Mouse (Mus musculus) heart, embryonic 11.5 days (tissue): ENCODE measurements around the gene Alox12b. TPM values are rescaled to one million over a fixed set of nuclear protein-coding genes. Genes with fewer than 3 reads are reported as not detected.
A peak's percentile ranks its signal among the peaks of the same experiment; 100 is the strongest.

ENCODE experiments used
- ATAC-seq: fragments of 200-750 bp; cut with Nextera tagmentation; replicated peaks from 2 replicates; pipeline ENCODE4 v1.8.0; 2017; ENCODE audit warnings: moderate library complexity; ENCODE audit not compliant: insufficient number of reproducible peaks, low FRiP score, low TSS enrichment
- H3K27ac ChIP-seq: fragments of 300-500 bp; sonication (generic); 2 replicates; pipeline ENCODE4 v1.5.1; 2014; ENCODE audit warnings: mild to moderate bottlenecking, low read depth, low read length
- H3K27me3 ChIP-seq: fragments of 300-500 bp; sonication (generic); 2 replicates; pipeline ENCODE4 v1.6.1; 2014; ENCODE audit warnings: mild to moderate bottlenecking, low read length, mixed read lengths; ENCODE audit not compliant: control insufficient read depth, insufficient read depth
- H3K36me3 ChIP-seq: fragments of 300-500 bp; sonication (generic); 2 replicates; pipeline ENCODE4 v1.6.1; 2014; ENCODE audit warnings: mild to moderate bottlenecking, low read length, moderate library complexity, mixed read lengths; ENCODE audit not compliant: control insufficient read depth, insufficient read depth
- H3K4me1 ChIP-seq: fragments of 300-500 bp; sonication (generic); 2 replicates; pipeline ENCODE4 v1.6.1; 2014; ENCODE audit warnings: low read length; ENCODE audit not compliant: control insufficient read depth, insufficient read depth
- H3K4me2 ChIP-seq: fragments of 300-500 bp; sonication (generic); 2 replicates; pipeline ENCODE4 v1.6.1; 2014; ENCODE audit warnings: mild to moderate bottlenecking, moderate library complexity
- H3K4me3 ChIP-seq: fragments of 300-500 bp; sonication (generic); 2 replicates; pipeline ENCODE4 v1.5.1; 2014; ENCODE audit warnings: low read depth, low read length
- H3K9ac ChIP-seq: fragments of 300-500 bp; sonication (generic); 2 replicates; pipeline ENCODE4 v1.6.1; 2014; ENCODE audit warnings: mild to moderate bottlenecking, low read depth, low read length, moderate library complexity
- H3K9me3 ChIP-seq: fragments of 300-500 bp; sonication (generic); replicated peaks from 2 replicates; pipeline ENCODE4 v1.6.1; 2016; ENCODE audit warnings: low read length; ENCODE audit not compliant: control insufficient read depth
- WGBS: fragments of 180-500 bp; shearing (Covaris S2); extraction: QIAGEN DNeasy Blood & Tissue Kit; methylation state at CpG from one replicate; pipeline ENCODE4 v1.1.7; 2014; ENCODE audit not compliant: insufficient replicate concordance; 5-methylcytosine and 5-hydroxymethylcytosine counted together
- polyA plus RNA-seq: library from polyadenylated mRNA; unstranded; fragments of >200 nt; fragmentation: Nextera tagmentation; extraction: Ambion mirVana; gene quantifications from 2 replicates; pipeline ENCODE4 v1.2.1, GENCODE M21; 2014

Alox12b gene
- polyA plus RNA-seq, 1 experiment from 2014 or later = not detected

DNA sequence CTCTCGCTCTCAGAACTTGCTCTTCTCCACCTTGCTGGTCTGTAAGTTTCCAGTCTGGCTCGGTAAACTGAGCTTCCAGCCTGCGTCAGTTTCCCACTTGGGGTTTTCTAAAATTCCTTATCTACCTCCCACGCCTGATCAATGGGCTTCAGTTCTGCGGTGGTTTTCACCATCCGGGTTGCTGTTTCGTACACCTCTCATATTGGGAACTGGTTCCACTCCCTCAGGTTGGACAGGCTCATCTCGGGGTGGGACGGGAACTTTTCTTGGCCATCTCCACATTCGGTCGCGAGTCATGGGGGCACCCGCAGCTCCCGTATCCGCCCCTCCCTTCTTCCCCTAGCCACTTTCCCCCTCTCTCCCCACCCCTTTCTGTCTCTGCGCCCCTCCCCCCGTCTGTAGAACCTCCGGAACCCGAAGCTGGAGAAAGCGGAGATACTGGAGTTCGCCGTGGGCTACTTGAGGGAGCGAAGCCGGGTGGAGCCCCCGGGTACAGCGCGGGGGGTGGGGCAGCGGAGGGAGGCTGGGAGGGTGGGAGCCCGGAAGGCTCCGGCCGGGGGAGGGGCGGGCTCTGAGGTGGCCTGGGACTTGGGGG, 35.0 kb upstream of the Alox12b start:
- no peak; the same call in 1 of the 2 replicates for ATAC-seq
- H3K4me3 ChIP-seq = peak overlapping the region; percentile 78
- H3K36me3 ChIP-seq = no peaks in the 10 kb centered on the region
- WGBS = 1% methylated on average over 28 of the region's 32 CpGs
- peak overlapping the region; percentile 82 for H3K4me2 ChIP-seq
- peak overlapping the region; percentile 85 for H3K27ac ChIP-seq
- H3K9ac ChIP-seq = peak overlapping the region; percentile 74
- H3K27me3 ChIP-seq = no peaks in the 10 kb centered on the region
- H3K9me3 ChIP-seq = no peaks in the 10 kb centered on the region
- peaks cover 28% of the 10 kb centered on the region for H3K4me1 ChIP-seq

DNA sequence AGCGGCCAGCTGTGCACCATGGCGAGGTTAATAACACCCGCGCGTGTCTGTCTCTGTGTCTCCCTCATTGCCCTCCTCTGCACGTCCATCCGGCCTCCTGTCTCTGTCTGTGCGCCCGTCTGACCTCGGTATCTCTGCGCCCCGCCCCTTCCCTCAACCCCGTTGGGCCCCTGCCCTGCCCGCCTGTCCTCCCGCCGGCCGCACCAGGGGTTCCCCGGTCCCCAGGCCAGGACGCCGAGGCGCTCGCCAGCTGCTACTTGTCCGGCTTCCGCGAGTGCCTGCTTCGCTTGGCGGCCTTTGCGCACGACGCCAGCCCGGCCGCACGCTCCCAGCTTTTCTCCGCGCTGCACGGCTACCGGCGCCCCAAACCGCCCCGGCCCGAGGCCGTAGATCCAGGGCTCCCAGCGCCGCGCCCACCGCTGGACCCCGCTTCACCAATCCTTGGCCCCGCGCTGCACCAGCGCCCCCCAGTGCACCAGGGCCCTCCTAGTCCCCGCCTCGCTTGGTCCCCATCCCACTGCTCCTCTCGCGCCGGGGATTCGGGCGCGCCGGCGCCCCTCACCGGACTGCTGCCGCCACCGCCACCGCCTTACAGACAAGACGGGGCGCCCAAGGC, 34.3 kb upstream of the Alox12b start, which contains the start of gene 9130213A22Rik:
TSS of gene 9130213A22Rik (minus strand) at position 254 of the 616 bp plus-strand sequence.
- WGBS = under 1% methylated on average over 56 of the region's 66 CpGs
- Histone ChIP-seq H3K4me3 (peak within 1 kb of the TSS; percentile 78), H3K27ac (peak within 1 kb of the TSS; percentile 85), H3K9me3 (no peaks in the 10 kb centered on the region), H3K27me3 (peaks cover 6% of the 10 kb centered on the region; the same call in 1 of the 2 replicates), H3K9ac (peak within 1 kb of the TSS; percentile 74), H3K36me3 (no peaks in the 10 kb centered on the region), H3K4me1 (peaks cover 32% of the 10 kb centered on the region), H3K4me2 (peak within 1 kb of the TSS; percentile 82)
- ATAC-seq = peak; percentile 54

DNA sequence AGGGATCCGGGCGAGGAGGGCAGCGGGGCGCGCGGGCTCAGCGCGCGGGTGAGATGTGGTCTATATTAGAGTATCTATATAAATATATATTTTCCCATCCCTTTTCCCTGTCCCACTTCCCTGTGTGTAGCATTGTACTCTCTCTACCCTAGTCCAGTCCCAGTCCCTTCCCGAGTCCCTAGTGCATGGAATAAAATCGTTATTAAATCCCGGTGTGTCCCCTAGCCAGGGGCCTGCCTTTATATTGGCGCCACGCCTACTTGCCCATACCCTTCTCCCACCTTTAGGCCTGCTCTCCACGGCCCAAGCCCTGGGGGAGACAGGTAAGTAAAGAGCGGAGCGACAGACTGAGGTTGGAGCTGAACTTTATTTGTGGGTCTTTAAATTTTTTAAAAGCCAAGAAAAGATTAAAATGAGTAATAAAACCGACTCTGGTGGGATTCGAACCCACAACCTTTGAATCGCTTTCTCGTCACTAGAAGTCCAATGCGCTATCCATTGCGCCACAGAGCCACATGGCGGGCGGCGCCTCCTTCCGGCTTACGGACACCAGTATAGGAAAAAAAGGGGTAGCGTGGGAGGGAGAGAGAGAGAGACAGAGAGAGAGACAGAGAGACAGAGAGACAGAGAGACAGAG, 33.6 kb upstream of the Alox12b start:
- peaks cover 6% of the 10 kb centered on the region; the same call in 1 of the 2 replicates for H3K27me3 ChIP-seq
- peak overlapping the region; percentile 74 for H3K9ac ChIP-seq
- H3K9me3 ChIP-seq = no peaks in the 10 kb centered on the region
- ATAC-seq = no peak; the same call in 1 of the 2 replicates
- H3K4me1 ChIP-seq = peaks cover 36% of the 10 kb centered on the region
- WGBS = under 1% methylated on average over 29 of the region's 29 CpGs
- H3K4me3 ChIP-seq = peak overlapping the region; percentile 78
- H3K36me3 ChIP-seq = no peaks in the 10 kb centered on the region
- peak overlapping the region; percentile 82 for H3K4me2 ChIP-seq
- peak overlapping the region; percentile 85 for H3K27ac ChIP-seq

DNA sequence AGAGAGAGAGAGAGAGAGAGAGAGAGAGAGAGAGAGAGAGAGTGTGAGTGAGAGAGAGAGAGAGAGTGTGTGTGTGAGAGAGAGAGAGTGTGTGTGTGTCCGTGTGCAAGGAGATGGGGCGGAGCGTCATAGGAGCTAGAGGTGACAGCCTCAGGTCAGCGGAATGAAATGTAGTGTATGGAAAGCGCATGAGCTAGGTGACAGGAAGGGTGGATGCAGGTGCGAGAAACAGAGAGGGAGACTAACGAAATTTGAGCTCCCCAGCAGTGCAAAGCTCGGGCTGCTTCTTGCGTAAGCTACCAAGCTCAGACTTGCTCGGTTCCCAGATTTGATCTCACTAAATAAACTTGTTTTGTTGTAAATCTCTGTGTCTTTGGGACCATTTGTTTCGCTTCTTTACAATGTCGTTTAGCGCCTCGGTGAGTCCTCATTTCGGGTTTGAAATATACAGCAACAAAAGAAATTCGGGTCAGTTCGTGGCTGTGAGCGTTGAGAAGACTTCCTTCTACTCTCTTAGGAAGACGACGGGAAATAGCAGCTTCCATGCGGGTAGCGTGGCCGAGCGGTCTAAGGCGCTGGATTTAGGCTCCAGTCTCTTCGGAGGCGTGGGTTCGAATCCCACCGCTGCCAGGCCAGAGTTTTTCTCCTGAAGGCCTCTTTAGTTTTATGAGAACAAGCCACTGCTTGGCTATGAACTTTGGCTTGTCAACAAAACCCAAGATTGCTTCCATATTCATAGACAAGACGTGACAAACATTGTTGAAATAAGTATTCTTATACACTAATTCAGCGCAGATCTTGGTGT, 32.9 kb upstream of the Alox12b start:
- H3K27ac ChIP-seq = peak overlapping the region; percentile 62
- H3K27me3 ChIP-seq = peaks cover 6% of the 10 kb centered on the region; the same call in 1 of the 2 replicates
- under 1% methylated on average over 31 of the region's 31 CpGs for WGBS
- no peaks in the 10 kb centered on the region for H3K9me3 ChIP-seq
- peak overlapping the region; percentile 59 for H3K9ac ChIP-seq
- no peaks in the 10 kb centered on the region for H3K36me3 ChIP-seq
- H3K4me3 ChIP-seq = peak overlapping the region; percentile 78
- peak; percentile 69 for ATAC-seq
- peak overlapping the region; percentile 82 for H3K4me2 ChIP-seq
- H3K4me1 ChIP-seq = peaks cover 34% of the 10 kb centered on the region

DNA sequence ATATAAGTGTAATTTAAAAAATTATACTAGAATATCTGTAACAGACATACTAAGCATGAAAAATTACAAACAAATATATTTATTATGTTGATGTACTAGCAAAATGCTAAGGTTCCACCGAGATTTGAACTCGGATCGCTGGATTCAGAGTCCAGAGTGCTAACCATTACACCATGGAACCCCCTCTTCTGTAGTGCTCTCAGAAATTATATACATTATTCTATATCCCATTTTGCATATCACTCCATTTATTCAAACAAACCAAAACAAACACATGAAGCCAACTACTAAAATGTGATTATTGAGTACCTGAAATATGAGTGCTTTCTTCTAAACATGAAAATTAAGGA, 32.3 kb upstream of the Alox12b start:
- Histone ChIP-seq H3K27me3 (peaks cover 6% of the 10 kb centered on the region; the same call in 1 of the 2 replicates), H3K9ac (no peak overlapping the region), H3K27ac (no peak overlapping the region), H3K36me3 (no peaks in the 10 kb centered on the region), H3K9me3 (no peaks in the 10 kb centered on the region), H3K4me2 (peak overlapping the region; percentile 82), H3K4me3 (peak overlapping the region; percentile 78), H3K4me1 (peaks cover 28% of the 10 kb centered on the region)
- WGBS = 2% methylated on average over 3 of the region's 3 CpGs
- ATAC-seq = peak; percentile 57; the same call in 1 of the 2 replicates

DNA sequence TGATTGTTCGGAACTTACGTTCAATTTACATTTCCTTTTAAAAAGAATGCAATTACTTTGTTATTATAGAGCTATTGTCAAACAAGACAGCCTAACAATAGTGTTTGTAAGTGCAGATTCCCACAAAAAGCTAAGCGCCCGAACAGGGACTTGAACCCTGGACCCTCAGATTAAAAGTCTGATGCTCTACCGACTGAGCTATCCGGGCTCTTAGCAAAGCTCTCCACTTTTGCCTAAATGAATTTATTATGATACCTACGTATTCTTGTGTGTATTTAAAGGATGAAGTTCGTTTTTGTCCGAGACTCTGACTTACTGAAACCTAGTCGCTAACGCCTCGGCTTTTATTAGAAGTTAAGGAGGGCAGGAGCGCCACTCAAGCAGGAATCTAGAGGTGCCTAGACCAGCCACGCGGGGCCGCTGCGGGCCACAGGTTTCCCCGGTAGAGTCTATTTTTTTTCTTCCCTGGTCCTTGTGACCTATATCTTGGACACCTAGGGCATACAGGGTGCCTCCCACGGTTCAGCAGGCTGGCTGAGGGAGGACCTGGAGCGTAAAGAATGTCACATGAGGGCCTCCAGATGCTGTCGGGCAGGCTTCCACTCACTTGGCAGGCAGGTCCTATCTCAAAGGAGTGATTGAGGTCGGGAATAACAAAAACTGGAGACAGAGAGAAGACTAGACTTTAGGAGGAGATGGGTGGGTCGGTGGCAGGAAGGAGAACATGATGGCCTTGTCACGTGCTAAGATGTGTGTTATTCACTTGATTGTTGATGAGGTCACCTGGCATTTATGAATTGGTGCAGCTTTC, 31.5 kb upstream of the Alox12b start:
- Histone ChIP-seq H3K4me1 (peaks cover 21% of the 10 kb centered on the region), H3K36me3 (no peaks in the 10 kb centered on the region), H3K9ac (peak overlapping the region; percentile 39), H3K9me3 (no peaks in the 10 kb centered on the region), H3K4me2 (peak overlapping the region; percentile 91), H3K4me3 (peak overlapping the region; percentile 60), H3K27ac (peak overlapping the region; percentile 18; the same call in 1 of the 2 replicates), H3K27me3 (peaks cover 6% of the 10 kb centered on the region; the same call in 1 of the 2 replicates)
- ATAC-seq = no peak
- under 1% methylated on average over 24 of the region's 24 CpGs for WGBS

DNA sequence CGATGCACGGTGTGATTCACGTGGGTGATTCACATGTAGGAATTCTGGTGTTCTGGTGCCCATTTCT, 31.1 kb upstream of the Alox12b start, which contains the start of gene Aloxe3:
TSS of gene Aloxe3 (plus strand) at position 45 of the 67 bp plus-strand sequence.
- H3K4me1 ChIP-seq = peaks cover 17% of the 10 kb centered on the region
- WGBS = 3% methylated on average over 3 of the region's 3 CpGs
- peaks cover 6% of the 10 kb centered on the region; the same call in 1 of the 2 replicates for H3K27me3 ChIP-seq
- no peak for ATAC-seq
- H3K27ac ChIP-seq = peak within 1 kb of the TSS; percentile 18; the same call in 1 of the 2 replicates
- H3K4me3 ChIP-seq = peak within 1 kb of the TSS; percentile 60
- H3K9me3 ChIP-seq = no peaks in the 10 kb centered on the region
- H3K36me3 ChIP-seq = no peaks in the 10 kb centered on the region
- H3K4me2 ChIP-seq = peak within 1 kb of the TSS; percentile 91
- peak within 1 kb of the TSS; percentile 39 for H3K9ac ChIP-seq
